Mouse (Mus musculus) G1E (cell line): ENCODE data around the gene Cabp4.

Experiments used
- CTCF ChIP-seq: IDR thresholded peaks from 2 replicates; pipeline ENCODE4 v1.5.1; 2012; ENCODE audit warnings: low read depth, low read length, inconsistent platforms, mixed read lengths
- GATA1 ChIP-seq: IDR thresholded peaks from 2 replicates; pipeline ENCODE4 v1.6.1; 2012; ENCODE audit warnings: borderline replicate concordance, low read length, inconsistent platforms, mixed read lengths
- TAL1 ChIP-seq: conservative IDR thresholded peaks from 2 replicates; pipeline ENCODE4 v1.6.1; 2012; ENCODE audit warnings: low read depth, low read length, inconsistent platforms, mixed read lengths

DNA sequence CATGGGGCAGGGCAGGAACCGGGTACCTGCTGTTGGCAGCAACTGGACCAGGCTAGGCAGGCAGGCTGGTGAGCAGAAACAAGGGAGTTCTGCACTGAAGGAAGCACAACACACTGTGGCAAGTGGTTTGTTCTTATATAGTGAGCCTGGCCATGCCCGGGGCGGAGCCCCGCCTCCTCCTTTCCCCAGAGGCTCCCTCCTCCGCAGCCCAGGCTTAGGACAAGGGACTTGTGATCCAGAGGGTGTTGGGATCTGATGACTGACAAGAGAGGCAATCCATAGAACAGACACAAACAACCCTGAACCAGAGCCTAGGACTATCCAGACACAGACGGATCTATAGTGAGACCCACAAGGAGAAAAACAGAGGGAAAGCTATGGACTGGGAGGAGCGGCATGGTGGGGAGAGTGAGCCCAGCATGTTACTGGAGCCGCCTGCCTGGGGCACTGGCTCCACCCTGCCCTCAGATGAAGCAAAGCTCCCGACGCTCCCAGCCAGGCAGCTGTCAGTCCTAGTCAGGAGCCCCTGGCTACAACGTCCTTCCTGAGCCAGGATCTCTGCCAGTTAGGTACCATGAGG is 31.6 kb upstream of the Cabp4 start, which contains the start of gene Carns1:
- TF ChIP-seq CTCF (no peak), GATA1 (no peak), TAL1 (no peak)
